Mouse (Mus musculus): ENCODE measurements around the gene Snx18.

The Snx18 gene

DNA sequence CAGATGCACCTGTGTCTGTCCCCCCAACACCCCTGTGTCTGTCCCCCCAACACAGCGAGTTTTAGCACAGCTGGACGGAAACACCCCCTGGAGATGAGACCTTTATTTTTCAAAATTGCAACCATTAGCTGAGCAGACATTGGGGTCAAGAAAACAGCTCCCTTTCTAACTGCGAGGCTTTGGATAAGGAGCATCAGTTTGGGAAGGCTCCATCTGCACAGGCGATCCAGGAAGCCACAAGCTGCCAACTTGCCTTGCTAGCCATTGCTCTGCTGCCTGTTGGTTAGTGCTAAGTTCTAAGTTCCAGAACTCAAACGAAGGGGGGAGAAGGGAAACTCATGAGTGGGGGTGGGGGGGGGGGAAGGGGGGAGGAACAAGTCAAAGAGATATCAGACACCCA is 51.4 kb downstream of the Snx18 start:
- DNase-seq (ENCODE audit: low read depth, low spot score): no peak

GRCm38 (mm10) chr13:113566411-113566810 is 52.0 kb downstream of the Snx18 start:
- no peak for DNase-seq (ENCODE audit: low read depth, low spot score)

DNA sequence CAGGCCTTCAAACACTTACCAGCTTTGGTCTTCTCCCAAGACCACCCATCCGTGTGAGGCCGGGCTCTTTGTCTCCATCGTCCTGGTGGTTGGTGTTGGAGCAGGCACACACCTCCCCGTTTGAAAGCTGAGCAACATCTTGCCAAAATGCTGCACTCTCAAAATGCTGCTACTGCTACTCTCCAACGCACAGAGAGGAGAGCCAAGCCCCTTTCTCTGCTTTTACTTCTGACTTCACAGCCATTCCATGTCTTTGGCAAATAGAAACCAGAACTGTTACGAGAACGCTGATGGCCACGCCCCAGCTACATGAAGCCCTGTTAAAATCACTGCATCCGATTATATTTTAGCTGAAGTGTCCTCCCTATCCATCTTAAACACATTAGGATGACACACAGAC is 58.7 kb downstream of the Snx18 start:
- no peak for DNase-seq (ENCODE audit: low read depth, low spot score)

GRCm38 (mm10) chr13:113556538-113556937 is 61.8 kb downstream of the Snx18 start:
- no peak for DNase-seq (ENCODE audit: low read depth, low spot score)

DNA sequence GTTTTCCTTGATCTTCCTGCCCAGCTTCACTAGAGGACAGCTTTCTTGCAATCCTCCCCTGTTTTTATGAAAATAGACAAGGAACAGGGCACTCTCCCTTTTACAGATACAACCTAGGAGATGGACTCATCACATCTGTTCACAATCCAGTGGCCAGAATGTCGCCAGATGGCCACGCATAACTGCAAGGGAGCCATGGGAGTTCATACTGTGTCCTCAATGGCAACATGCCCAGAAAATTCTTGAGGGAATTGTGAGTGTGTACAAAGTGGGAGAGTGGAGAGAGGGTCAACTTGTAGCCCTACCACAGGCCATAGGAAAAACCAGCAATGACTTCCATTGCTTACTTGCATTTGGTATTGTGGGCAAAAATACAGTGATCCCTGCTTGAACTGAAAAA is 63.1 kb downstream of the Snx18 start:
- DNase-seq (ENCODE audit: low read depth, low spot score): no peak

DNA sequence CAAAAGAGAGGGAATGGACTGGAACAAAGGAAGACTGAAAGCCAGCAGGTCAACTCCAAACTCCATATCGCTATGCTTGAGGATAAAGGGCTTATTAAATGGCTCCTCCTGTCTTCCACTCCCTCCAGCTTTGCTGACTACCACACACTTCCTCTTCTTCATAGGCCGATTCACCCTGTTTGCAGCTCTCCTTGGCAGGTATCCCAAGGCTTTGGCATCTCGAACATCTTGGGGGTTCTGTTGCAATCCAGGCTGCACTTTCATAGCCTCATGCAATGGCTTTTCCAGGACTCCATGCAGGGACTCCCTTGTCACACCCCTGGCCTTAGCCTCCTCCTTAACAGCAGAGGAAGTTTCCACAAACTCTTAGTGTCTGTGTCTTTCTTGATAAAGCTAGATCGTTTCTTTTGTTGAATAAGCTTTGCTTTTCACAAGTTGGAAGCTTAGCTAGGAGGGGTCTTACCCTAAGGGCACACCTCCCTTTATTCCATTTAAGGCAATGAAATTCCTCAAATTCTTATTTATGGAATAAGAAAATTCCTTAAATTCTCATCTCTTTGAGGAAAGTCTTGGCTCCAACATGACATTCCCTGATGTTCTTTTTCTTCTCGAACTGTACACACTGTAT is 64.6 kb downstream of the Snx18 start:
- no peak for DNase-seq (ENCODE audit: low read depth, low spot score)

- DNase-seq (ENCODE audit: low read depth, low spot score): no peak
Observed at GRCm38 (mm10) chr13:113552341-113552740, 66.0 kb downstream of the Snx18 start.

- DNase-seq (ENCODE audit: low read depth, low spot score): no peak
Observed at GRCm38 (mm10) chr13:113550866-113551565, 67.3 kb downstream of the Snx18 start.

DNA sequence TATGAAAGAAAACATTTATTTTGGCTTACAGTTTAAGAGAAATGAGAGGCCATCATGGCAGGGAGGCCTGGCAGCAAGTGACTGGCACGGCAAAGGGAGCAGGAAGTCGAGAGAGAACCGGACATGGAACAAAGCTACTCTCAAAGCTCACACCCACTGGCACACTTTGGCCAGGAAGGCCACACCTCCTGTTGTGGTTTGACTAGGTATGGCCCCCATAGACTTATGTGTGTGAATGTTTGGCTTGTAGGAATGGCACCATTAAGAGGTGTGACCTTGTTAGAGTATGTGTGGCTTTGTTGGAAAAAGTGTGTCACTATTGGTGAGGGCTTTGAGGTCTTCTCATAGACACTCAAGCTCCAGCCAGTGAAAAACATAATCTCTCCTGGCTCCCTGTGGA is 69.3 kb downstream of the Snx18 start:
- no peak for DNase-seq (ENCODE audit: low read depth, low spot score)

DNA sequence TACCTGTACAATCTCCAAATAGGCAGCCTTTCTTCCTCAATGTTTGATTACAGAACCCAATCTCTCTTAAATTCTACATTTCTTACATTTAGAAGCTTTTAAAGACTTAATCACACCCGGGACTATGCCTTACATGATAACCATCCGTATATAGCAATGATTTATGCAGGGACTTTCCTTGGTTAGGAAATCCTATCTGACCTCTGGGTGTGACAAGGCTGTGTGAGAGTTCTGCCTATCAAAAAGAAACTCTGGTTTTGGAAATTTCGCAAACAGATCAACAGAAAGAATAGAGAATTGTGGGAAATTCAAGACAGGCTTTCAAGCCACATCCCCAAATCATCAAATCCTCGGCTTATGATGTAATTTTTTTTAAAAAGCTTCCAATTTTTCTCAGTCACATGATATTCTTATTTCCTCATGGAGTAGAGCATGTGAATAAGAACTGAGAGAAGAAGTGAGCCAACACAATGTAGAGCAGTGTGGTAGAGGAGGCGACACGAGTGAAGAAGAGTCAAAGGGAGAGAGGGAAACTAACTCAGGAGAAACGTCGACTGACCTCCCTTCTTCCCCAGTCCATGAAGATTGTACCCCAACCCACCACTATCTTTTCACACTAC is 70.4 kb downstream of the Snx18 start:
- no peak for DNase-seq (ENCODE audit: low read depth, low spot score)

DNA sequence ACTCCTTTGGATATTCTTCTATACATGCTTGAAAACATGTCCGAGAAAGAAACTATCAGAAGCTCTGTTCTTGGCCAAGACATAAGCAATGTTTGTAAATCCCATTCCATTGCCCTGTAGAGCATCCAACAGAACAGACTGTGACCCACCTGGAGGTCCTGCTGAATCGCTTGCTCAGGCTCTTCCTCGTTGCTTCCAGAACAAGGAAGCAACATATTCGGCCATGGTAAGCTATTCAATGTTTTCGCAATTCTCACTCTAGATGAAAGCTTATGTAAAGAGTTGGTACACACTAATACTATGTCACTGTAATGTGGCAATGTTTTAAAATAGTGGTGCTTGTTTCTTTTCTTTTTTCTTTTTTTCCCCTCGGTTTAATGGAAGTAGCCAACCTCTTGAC is 76.0 kb downstream of the Snx18 start:
- DNase-seq (ENCODE audit: low read depth, low spot score): no peak

Data from A20 (cell line).